Mouse (Mus musculus): ENCODE measurements around the gene Fstl1. TPM values are rescaled to one million over a fixed set of nuclear protein-coding genes. Genes with fewer than 3 reads are reported as not detected.

Fstl1 gene
- polyA plus RNA-seq, 1 experiment = 25.8 TPM

DNA sequence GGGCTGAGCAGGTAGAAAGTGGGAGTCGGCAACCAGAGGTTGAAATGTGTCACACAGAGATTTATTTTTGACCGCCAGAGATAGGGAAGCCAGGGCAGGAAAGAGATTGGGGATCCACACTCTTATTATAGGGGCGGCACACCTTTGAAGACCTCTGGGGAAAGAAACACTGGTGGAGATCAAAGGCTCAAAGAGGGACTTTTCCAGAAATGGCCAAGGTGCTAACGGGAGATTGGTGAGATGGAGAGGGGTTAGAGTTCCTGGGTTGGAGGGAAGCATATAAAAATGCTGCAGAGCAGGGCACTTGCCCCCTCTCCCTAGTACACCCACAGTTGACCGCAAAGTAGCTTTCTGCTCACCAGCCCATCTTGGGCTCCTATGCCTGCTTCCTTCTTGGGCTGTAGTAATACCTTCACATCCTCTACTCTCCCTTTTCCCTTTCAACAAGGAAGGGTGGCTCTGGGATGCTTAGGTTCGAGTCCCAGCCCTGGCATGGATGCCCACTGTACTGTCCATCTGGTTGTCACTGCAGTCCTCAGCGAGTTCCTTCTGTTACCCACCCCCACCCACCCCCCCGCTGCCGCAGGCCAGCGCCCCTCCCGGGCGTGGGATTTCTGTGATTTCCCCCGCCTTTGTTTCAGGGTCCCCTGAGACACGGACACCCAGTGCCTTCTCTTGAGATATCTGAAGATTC lies 360 bp upstream of the Fstl1 start:
- H3K4me1 ChIP-seq (ENCODE audit: control insufficient read depth, insufficient read depth, low read length) = peaks cover 5% of the 10 kb centered on the region; the same call in 1 of the 2 replicates
- DNase-seq = no peak
- TF ChIP-seq POLR2A (IDR thresholded peaks at IDR 0.05; ENCODE audit: low read depth, low read length) (no peak), CTCF (conservative IDR thresholded peaks at IDR 0.05; ENCODE audit: insufficient read depth, insufficient read length, low read depth, low read length) (no peak)
- peak overlapping the region; percentile 75 for H3K4me3 ChIP-seq (ENCODE audit: insufficient read depth, low read depth, low read length)
- H3K27me3 ChIP-seq (replicated peaks; ENCODE audit: control insufficient read depth, insufficient read depth, low read length) = no peaks in the 10 kb centered on the region
- H3K36me3 ChIP-seq (ENCODE audit: control insufficient read depth, insufficient read depth, low read length) = no peaks in the 10 kb centered on the region
- H3K27ac ChIP-seq (ENCODE audit: insufficient read depth, low read depth, low read length) = no peak overlapping the region
- WGBS = 36% methylated on average over 14 of the region's 14 CpGs

DNA sequence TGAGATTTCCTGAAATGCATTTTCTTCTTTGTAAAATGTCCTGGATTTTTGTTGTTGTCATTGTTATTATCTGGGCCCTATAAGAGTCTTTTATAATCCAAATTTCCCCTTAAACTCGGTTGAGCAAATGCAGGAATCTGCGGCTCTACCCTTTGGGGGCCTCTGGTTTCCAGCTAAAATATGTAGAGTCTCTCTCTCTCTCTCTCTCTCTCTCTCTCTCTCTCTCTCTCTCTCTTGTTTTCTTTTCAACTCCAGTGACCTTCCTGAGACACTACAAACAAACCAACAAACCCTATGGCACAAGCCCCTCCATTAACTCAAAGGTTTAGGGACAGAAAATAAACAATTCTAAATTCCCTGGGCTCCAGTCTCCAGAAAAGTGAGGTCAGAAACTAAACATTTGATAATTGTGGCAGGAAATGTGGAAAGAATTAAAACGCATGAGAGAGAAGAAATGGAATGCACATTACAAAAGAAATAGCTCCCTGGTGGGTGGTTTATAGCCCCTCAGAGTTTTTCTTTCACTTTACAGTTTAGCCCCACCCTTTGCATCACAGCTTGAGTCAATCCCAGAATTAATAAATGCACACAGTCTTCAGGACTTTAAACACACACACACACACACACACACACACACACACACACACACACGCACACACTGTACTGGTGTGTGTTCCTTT lies 1.3 kb downstream of the Fstl1 start:
- H3K4me3 ChIP-seq (ENCODE audit: insufficient read depth, low read depth, low read length) = peak overlapping the region; percentile 75; the same call in 1 of the 2 replicates
- no peak overlapping the region for H3K27ac ChIP-seq (ENCODE audit: insufficient read depth, low read depth, low read length)
- no peak for DNase-seq
- peaks cover 5% of the 10 kb centered on the region; the same call in 1 of the 2 replicates for H3K4me1 ChIP-seq (ENCODE audit: control insufficient read depth, insufficient read depth, low read length)
- H3K36me3 ChIP-seq (ENCODE audit: control insufficient read depth, insufficient read depth, low read length) = no peaks in the 10 kb centered on the region
- TF ChIP-seq CTCF (conservative IDR thresholded peaks at IDR 0.05; ENCODE audit: insufficient read depth, insufficient read length, low read depth, low read length) (no peak), POLR2A (IDR thresholded peaks at IDR 0.05; ENCODE audit: low read depth, low read length) (no peak)
- WGBS = 38% methylated on average over 4 of the region's 4 CpGs
- H3K27me3 ChIP-seq (replicated peaks; ENCODE audit: control insufficient read depth, insufficient read depth, low read length) = no peaks in the 10 kb centered on the region

DNA sequence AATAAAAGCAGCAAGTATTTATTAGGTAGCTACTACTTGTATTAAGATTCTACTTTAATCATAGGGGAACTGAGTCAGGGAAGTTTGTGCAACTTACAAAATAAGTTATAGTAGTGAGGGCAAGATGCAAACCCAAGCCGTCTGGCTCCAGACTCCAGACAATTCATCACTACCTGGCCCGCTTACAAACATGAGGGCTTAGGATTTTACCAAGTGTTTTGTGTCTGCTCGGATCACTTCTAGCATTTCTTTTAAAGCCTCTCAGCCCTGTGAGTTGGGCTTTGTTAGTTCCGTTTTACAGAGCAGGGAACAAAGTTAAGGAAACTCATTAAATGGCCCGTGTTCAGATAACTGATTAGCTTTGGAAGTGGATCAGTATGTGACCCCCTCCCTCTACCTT lies 1.9 kb downstream of the Fstl1 start:
- 44% methylated on average over 5 of the region's 5 CpGs for WGBS

DNA sequence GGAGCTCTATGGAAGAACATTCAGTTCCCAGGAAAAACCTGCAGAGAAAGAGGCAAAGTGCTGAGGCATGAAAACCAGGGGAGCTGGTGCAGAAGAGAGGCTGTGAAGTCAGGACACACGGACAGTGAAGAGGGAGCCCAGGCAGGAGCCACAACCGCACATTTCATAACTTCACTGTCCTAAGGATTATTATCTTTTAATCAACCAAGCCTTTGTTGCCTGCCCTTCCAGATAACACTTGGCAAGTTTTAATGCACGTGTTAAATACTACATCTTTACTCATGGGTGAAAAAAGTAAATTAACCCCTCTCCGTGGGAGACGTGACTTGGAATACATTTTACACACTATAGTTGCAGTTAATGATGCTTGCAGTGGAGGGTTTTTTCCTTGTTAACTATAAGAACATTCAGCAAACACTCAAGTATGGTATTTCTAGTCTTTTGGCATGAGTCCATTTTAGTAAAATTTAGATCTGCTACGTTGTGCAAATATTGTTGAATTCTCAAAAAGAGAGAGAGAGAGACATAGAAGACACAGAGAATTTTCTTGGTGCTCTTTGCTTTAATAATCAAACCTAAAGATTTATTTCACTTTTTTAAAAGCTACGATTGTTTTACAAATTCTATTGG lies 3.1 kb downstream of the Fstl1 start:
- Histone ChIP-seq H3K4me1 (ENCODE audit: control insufficient read depth, insufficient read depth, low read length) (peaks cover 5% of the 10 kb centered on the region; the same call in 1 of the 2 replicates), H3K4me3 (ENCODE audit: insufficient read depth, low read depth, low read length) (no peak overlapping the region), H3K27ac (ENCODE audit: insufficient read depth, low read depth, low read length) (no peak overlapping the region), H3K27me3 (replicated peaks; ENCODE audit: control insufficient read depth, insufficient read depth, low read length) (no peaks in the 10 kb centered on the region), H3K36me3 (ENCODE audit: control insufficient read depth, insufficient read depth, low read length) (no peaks in the 10 kb centered on the region)
- 46% methylated on average over 7 of the region's 7 CpGs for WGBS
- DNase-seq = peak; percentile 43
- TF ChIP-seq POLR2A (IDR thresholded peaks at IDR 0.05; ENCODE audit: low read depth, low read length) (no peak), CTCF (conservative IDR thresholded peaks at IDR 0.05; ENCODE audit: insufficient read depth, insufficient read length, low read depth, low read length) (no peak)

More for the DNA sequence above, 1.9 kb downstream of the Fstl1 start:
- H3K36me3 ChIP-seq (ENCODE audit: control insufficient read depth, insufficient read depth, low read length) = no peaks in the 10 kb centered on the region
- no peak for TF ChIP-seq CTCF (conservative IDR thresholded peaks at IDR 0.05; ENCODE audit: insufficient read depth, insufficient read length, low read depth, low read length)
- no peak for TF ChIP-seq POLR2A (IDR thresholded peaks at IDR 0.05; ENCODE audit: low read depth, low read length)
- H3K4me3 ChIP-seq (ENCODE audit: insufficient read depth, low read depth, low read length) = no peak overlapping the region
- peaks cover 5% of the 10 kb centered on the region; the same call in 1 of the 2 replicates for H3K4me1 ChIP-seq (ENCODE audit: control insufficient read depth, insufficient read depth, low read length)
- no peak for DNase-seq
- H3K27me3 ChIP-seq (replicated peaks; ENCODE audit: control insufficient read depth, insufficient read depth, low read length) = no peaks in the 10 kb centered on the region
- no peak overlapping the region for H3K27ac ChIP-seq (ENCODE audit: insufficient read depth, low read depth, low read length)

DNA sequence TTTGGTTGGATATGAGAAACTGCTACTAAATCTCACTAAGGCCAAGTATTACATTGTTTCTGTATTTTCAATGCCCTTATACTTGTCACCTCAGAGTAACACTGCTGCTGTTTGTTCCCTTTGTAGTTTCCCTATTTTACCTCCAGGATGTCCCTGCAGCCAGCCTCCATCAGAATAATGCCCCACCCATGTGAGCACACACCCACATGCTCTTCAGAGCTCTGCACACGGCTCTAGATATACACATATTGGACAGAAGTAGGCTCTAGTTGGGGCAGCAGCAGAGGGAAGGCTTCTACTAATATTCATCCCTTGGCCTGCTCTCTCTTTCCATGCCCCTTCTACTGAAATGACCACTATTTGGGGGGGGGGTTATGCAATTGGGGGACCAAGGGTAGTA lies 3.7 kb downstream of the Fstl1 start:
- Histone ChIP-seq H3K27me3 (replicated peaks; ENCODE audit: control insufficient read depth, insufficient read depth, low read length) (no peaks in the 10 kb centered on the region), H3K36me3 (ENCODE audit: control insufficient read depth, insufficient read depth, low read length) (no peaks in the 10 kb centered on the region), H3K27ac (ENCODE audit: insufficient read depth, low read depth, low read length) (no peak overlapping the region), H3K4me1 (ENCODE audit: control insufficient read depth, insufficient read depth, low read length) (peaks cover 5% of the 10 kb centered on the region; the same call in 1 of the 2 replicates), H3K4me3 (ENCODE audit: insufficient read depth, low read depth, low read length) (no peak overlapping the region)
- DNase-seq = no peak
- TF ChIP-seq CTCF (conservative IDR thresholded peaks at IDR 0.05; ENCODE audit: insufficient read depth, insufficient read length, low read depth, low read length) = no peak
- no peak for TF ChIP-seq POLR2A (IDR thresholded peaks at IDR 0.05; ENCODE audit: low read depth, low read length)
- WGBS = 30% methylated on average over 1 of the region's 1 CpGs

DNA sequence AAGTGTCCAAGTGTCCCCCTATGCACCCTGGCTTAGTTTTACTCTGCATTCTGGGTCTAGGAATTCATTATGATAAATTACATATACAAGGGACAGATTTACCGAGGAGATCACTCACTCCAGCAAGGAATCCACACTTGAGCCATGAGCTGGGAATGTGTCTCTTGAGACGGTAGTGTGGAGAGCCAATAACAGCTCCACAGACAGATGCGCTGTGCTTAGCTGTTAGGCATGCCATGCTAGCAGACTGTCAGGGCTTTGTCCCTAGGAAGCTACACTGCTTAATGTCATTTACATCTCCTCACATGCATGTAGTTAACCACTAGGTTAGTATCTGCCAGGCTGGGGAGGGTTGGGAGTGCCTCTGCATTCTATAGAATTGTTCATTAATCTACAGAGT lies 4.2 kb downstream of the Fstl1 start:
- DNase-seq = no peak
- Histone ChIP-seq H3K4me3 (ENCODE audit: insufficient read depth, low read depth, low read length) (no peak overlapping the region), H3K27me3 (replicated peaks; ENCODE audit: control insufficient read depth, insufficient read depth, low read length) (no peaks in the 10 kb centered on the region), H3K27ac (ENCODE audit: insufficient read depth, low read depth, low read length) (no peak overlapping the region), H3K4me1 (ENCODE audit: control insufficient read depth, insufficient read depth, low read length) (peaks cover 5% of the 10 kb centered on the region; the same call in 1 of the 2 replicates), H3K36me3 (ENCODE audit: control insufficient read depth, insufficient read depth, low read length) (no peaks in the 10 kb centered on the region)
- 66% methylated on average over 3 of the region's 3 CpGs for WGBS
- no peak for TF ChIP-seq CTCF (conservative IDR thresholded peaks at IDR 0.05; ENCODE audit: insufficient read depth, insufficient read length, low read depth, low read length)
- TF ChIP-seq POLR2A (IDR thresholded peaks at IDR 0.05; ENCODE audit: low read depth, low read length) = no peak

DNA sequence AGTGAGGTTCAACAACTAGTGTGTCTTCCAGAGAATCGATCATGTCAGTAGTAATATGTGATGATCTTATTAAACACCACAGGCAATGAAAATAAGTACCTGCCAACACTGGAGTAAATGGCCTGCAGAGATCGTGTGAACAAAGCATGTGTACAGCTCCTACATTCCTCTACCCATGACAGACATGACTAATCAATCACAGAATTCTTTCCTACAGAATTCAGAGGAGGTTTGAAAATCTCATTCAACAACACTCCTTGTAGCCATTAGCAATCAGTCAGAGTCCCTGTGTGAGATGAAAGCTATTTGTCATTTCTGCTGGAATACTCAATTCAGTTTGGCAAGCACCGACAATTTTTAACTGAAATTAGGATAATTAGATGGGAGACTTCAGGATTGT lies 7.9 kb downstream of the Fstl1 start:
- DNase-seq = no peak
- H3K27ac ChIP-seq (ENCODE audit: insufficient read depth, low read depth, low read length) = no peak overlapping the region
- no peak for TF ChIP-seq POLR2A (IDR thresholded peaks at IDR 0.05; ENCODE audit: low read depth, low read length)
- no peak for TF ChIP-seq CTCF (conservative IDR thresholded peaks at IDR 0.05; ENCODE audit: insufficient read depth, insufficient read length, low read depth, low read length)
- peaks cover 8% of the 10 kb centered on the region for H3K4me1 ChIP-seq (ENCODE audit: control insufficient read depth, insufficient read depth, low read length)
- WGBS = 66% methylated on average over 3 of the region's 3 CpGs
- H3K27me3 ChIP-seq (replicated peaks; ENCODE audit: control insufficient read depth, insufficient read depth, low read length) = no peaks in the 10 kb centered on the region
- H3K36me3 ChIP-seq (ENCODE audit: control insufficient read depth, insufficient read depth, low read length) = no peaks in the 10 kb centered on the region
- H3K4me3 ChIP-seq (ENCODE audit: insufficient read depth, low read depth, low read length) = no peak overlapping the region
